Mouse (Mus musculus): ENCODE measurements around the gene S100a3. TPM values are rescaled to one million over a fixed set of nuclear protein-coding genes. Genes with fewer than 3 reads are reported as not detected.
A peak's percentile ranks its signal among the peaks of the same experiment; 100 is the strongest.

Gene S100a3
- polyA plus RNA-seq, 1 experiment from 2014 or later: not detected

DNA sequence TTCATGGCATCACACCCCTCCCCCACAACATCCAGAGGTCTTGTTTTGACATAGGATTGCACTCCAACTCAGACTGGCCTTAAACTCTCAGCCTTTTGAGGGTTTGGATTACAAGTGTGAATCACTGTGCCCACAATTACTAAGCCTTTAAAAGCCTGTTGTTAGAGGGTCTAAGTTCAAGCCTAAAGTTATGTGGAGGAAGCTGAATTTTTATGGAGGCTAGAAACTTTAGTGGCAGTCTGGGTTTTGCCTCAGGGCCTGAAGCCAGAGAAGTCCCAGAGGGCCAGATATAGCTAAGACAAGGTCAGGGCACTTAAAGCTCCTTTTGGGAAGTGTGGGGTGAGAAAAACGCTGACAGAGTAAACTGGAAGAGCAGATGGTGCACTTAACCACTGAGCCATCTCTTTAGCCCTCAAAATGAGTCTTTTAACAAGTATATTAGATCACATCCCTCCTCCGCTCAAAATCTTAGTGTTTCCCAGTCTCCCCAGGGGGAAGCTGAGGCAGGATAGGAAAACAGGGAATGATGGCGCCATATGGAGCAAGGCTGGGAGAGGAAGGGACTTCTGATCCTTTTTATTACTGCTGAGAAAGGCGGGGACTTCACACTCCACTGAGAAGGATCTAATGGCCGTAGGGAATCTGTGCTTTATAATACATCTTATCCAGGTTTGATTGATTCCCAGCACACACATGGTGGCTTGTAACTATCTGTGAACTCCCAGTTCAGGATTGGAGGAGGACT lies 10.5 kb upstream of the S100a3 start:
- H3K36me3 ChIP-seq (ENCODE audit: control insufficient read depth, insufficient read depth, low read length): no peaks in the 10 kb centered on the region
- WGBS: 44% methylated on average over 5 of the region's 5 CpGs
- H3K9me3 ChIP-seq (ENCODE audit: control insufficient read depth, low read length): no peaks in the 10 kb centered on the region
- no peak overlapping the region for H3K9ac ChIP-seq (ENCODE audit: low read length)
- no peaks in the 10 kb centered on the region for H3K27me3 ChIP-seq (ENCODE audit: control insufficient read depth, insufficient read depth, low read length)
- DNase-seq (ENCODE audit: low spot score) (no peak), ATAC-seq (ENCODE audit: insufficient read depth, low FRiP score, low TSS enrichment) (no peak)
- H3K4me1 ChIP-seq (ENCODE audit: control insufficient read depth, insufficient read depth, low read length): no peaks in the 10 kb centered on the region
- no peak overlapping the region for H3K27ac ChIP-seq (ENCODE audit: low read depth, low read length)
- no peak overlapping the region for H3K4me3 ChIP-seq (ENCODE audit: low read depth, low read length)
- H3K4me2 ChIP-seq (ENCODE audit: low read depth): no peak overlapping the region

DNA sequence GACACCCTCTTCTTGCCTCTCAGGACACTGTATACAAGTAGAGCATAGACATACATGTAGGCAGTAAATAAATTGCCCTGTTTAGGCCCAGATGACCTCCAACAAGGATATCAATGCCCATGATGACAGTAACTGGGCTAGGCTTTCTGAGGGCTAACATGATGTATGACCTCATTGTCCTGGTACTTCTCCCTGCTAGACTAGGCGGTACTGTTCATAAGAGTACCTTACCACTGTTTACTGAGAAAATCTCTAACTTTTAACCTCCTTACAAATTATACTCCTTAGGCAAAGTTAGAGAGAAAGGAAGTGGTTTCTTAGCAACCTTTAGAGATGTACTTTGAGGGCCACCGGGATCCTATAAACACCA lies 10.0 kb upstream of the S100a3 start:
- no peaks in the 10 kb centered on the region for H3K36me3 ChIP-seq (ENCODE audit: control insufficient read depth, insufficient read depth, low read length)
- H3K27ac ChIP-seq (ENCODE audit: low read depth, low read length): no peak overlapping the region
- H3K4me1 ChIP-seq (ENCODE audit: control insufficient read depth, insufficient read depth, low read length): no peaks in the 10 kb centered on the region
- 92% methylated on average over 2 of the region's 2 CpGs for WGBS
- H3K27me3 ChIP-seq (ENCODE audit: control insufficient read depth, insufficient read depth, low read length): no peaks in the 10 kb centered on the region
- H3K9me3 ChIP-seq (ENCODE audit: control insufficient read depth, low read length): no peaks in the 10 kb centered on the region
- no peak overlapping the region for H3K4me2 ChIP-seq (ENCODE audit: low read depth)
- ATAC-seq (ENCODE audit: insufficient read depth, low FRiP score, low TSS enrichment) (no peak), DNase-seq (ENCODE audit: low spot score) (no peak)
- H3K4me3 ChIP-seq (ENCODE audit: low read depth, low read length): no peak overlapping the region
- no peak overlapping the region for H3K9ac ChIP-seq (ENCODE audit: low read length)

DNA sequence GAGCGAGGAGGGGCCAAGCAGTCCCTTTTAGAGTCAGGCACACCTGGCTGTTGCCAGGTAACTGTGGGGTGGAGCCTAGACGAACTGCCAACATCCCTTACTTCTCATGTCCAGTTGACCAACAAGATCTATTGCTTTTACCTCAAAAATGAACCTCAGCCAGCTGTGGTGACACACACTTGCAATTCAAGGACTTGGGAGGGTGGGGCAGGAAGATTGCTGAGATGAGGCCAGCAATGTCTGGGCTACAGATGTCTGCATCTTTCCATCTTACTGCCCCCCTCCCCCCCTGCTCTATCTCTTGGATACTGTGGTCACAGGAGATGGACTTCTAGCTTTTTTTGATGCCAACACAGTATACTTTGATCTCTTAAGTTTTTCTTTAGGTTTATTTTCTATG lies 8.1 kb upstream of the S100a3 start:
- DNase-seq (ENCODE audit: low spot score) (no peak), ATAC-seq (ENCODE audit: insufficient read depth, low FRiP score, low TSS enrichment) (no peak)
- no peak overlapping the region for H3K27ac ChIP-seq (ENCODE audit: low read depth, low read length)
- no peaks in the 10 kb centered on the region for H3K36me3 ChIP-seq (ENCODE audit: control insufficient read depth, insufficient read depth, low read length)
- no peak overlapping the region for H3K4me3 ChIP-seq (ENCODE audit: low read depth, low read length)
- WGBS: 83% methylated on average over 2 of the region's 2 CpGs
- H3K4me1 ChIP-seq (ENCODE audit: control insufficient read depth, insufficient read depth, low read length): no peaks in the 10 kb centered on the region
- H3K9ac ChIP-seq (ENCODE audit: low read length): no peak overlapping the region
- no peaks in the 10 kb centered on the region for H3K27me3 ChIP-seq (ENCODE audit: control insufficient read depth, insufficient read depth, low read length)
- H3K9me3 ChIP-seq (ENCODE audit: control insufficient read depth, low read length): no peaks in the 10 kb centered on the region
- no peak overlapping the region for H3K4me2 ChIP-seq (ENCODE audit: low read depth)

DNA sequence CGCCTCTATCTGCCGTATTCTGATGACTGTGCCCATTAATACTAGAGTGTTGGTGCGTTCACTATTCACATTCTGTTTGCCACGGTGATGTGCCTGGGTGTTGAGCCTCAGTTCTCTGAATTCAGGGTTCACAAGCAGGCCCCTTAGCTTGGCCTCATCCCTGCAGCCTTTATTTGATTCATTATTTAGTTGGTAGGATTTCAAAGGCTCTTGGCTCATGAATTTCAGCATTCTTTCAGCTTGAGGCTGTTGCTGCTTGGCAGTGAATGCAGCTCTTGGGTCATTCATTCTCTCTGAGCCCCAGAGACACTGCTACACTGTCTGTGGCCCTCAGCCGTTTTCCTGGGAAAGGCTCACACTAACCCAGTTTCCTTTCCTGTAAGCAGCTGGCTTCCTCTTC lies 4.4 kb upstream of the S100a3 start:
- DNase-seq (ENCODE audit: low spot score) (peak; percentile 15), ATAC-seq (ENCODE audit: insufficient read depth, low FRiP score, low TSS enrichment) (no peak)
- no peaks in the 10 kb centered on the region for H3K9me3 ChIP-seq (ENCODE audit: control insufficient read depth, low read length)
- H3K4me2 ChIP-seq (ENCODE audit: low read depth): no peak overlapping the region
- H3K27me3 ChIP-seq (ENCODE audit: control insufficient read depth, insufficient read depth, low read length): no peaks in the 10 kb centered on the region
- H3K36me3 ChIP-seq (ENCODE audit: control insufficient read depth, insufficient read depth, low read length): no peaks in the 10 kb centered on the region
- H3K4me3 ChIP-seq (ENCODE audit: low read depth, low read length): no peak overlapping the region
- H3K9ac ChIP-seq (ENCODE audit: low read length): no peak overlapping the region
- H3K27ac ChIP-seq (ENCODE audit: low read depth, low read length): no peak overlapping the region
- WGBS: 58% methylated on average over 5 of the region's 5 CpGs
- H3K4me1 ChIP-seq (ENCODE audit: control insufficient read depth, insufficient read depth, low read length): no peaks in the 10 kb centered on the region

DNA sequence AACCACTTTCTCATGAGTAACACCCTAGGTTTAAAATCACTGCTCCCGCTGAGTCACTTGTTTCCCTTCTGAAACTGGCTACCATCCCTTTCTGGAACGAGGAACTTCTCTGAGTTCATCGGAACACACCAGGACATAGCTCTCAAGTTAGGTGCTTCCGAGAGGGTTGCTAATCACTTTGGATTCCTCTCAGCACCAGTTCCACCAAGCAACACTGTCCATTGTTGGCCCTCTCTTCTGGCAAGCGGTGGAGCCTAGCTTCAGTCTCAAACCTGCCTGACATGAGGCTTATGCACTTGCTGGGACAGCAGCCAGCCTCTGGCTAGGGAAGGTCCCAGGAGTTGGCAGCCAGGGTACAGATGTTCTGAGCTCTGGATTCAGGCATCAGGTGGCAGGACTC lies 14.3 kb downstream of the S100a3 start:
- no peaks in the 10 kb centered on the region for H3K4me1 ChIP-seq (ENCODE audit: control insufficient read depth, insufficient read depth, low read length)
- no peak overlapping the region for H3K9ac ChIP-seq (ENCODE audit: low read length)
- H3K9me3 ChIP-seq (ENCODE audit: control insufficient read depth, low read length): no peaks in the 10 kb centered on the region
- DNase-seq (ENCODE audit: low spot score): no peak
- 90% methylated on average over 5 of the region's 5 CpGs for WGBS
- no peaks in the 10 kb centered on the region for H3K36me3 ChIP-seq (ENCODE audit: control insufficient read depth, insufficient read depth, low read length)
- no peak overlapping the region for H3K4me2 ChIP-seq (ENCODE audit: low read depth)
- no peak for ATAC-seq (ENCODE audit: insufficient read depth, low FRiP score, low TSS enrichment)
- no peak overlapping the region for H3K27ac ChIP-seq (ENCODE audit: low read depth, low read length)
- no peaks in the 10 kb centered on the region for H3K27me3 ChIP-seq (ENCODE audit: control insufficient read depth, insufficient read depth, low read length)
- no peak overlapping the region for H3K4me3 ChIP-seq (ENCODE audit: low read depth, low read length)

DNA sequence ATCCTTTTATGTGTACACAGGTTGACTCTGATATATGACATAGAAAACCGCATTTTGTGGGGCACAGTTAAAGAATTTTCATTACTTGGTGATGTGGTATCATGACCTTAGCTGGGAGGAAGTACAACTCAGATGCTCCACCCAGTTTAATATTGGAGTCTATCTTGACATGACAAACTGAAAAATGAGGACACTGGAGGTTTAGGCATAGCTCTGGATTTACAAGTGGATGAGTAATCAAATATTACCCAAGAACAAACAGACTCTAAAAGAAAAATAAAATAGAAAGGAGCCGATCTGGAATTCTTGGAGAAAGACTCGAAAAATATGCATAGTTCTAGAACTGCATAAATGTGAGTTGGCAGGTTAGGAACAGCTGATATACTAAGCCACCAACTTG lies 14.9 kb downstream of the S100a3 start:
- 86% methylated on average over 3 of the region's 3 CpGs for WGBS
- H3K9me3 ChIP-seq (ENCODE audit: control insufficient read depth, low read length): no peaks in the 10 kb centered on the region
- H3K36me3 ChIP-seq (ENCODE audit: control insufficient read depth, insufficient read depth, low read length): no peaks in the 10 kb centered on the region
- no peak for DNase-seq (ENCODE audit: low spot score)
- no peak overlapping the region for H3K4me3 ChIP-seq (ENCODE audit: low read depth, low read length)
- no peaks in the 10 kb centered on the region for H3K27me3 ChIP-seq (ENCODE audit: control insufficient read depth, insufficient read depth, low read length)
- no peak for ATAC-seq (ENCODE audit: insufficient read depth, low FRiP score, low TSS enrichment)
- no peak overlapping the region for H3K4me2 ChIP-seq (ENCODE audit: low read depth)
- H3K27ac ChIP-seq (ENCODE audit: low read depth, low read length): no peak overlapping the region
- no peak overlapping the region for H3K9ac ChIP-seq (ENCODE audit: low read length)
- H3K4me1 ChIP-seq (ENCODE audit: control insufficient read depth, insufficient read depth, low read length): no peaks in the 10 kb centered on the region

DNA sequence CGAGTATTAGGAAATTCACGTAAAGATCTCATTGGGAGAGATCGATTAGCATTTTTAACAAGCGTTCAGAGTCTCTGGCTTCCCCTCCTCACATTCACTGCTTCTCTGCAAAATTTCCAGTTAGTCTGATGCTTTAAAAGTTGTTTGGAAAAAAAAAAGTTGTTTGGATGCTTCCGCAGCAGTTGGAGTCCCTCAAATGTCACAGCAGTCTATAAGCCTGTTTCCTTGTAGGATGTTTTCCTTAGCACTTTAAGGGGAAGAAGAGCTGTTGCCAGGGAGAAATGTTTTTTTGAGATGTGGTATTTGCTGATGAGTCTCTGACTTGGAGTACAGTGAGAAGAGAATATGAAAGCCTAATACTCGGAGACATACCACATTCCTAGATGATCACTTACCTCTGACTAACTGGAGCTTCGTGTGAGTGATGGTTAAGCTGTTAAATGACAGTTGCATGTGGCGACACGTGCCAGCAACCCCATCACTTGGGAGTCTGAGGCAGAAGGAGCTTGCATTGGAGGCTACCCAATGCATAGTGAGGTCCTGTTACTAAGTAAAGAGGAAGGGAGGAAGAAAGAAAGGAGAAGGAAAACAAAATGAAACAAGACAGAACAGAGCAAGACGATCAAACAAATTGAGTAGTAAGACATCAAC lies 16.1 kb downstream of the S100a3 start:
- H3K9me3 ChIP-seq (ENCODE audit: control insufficient read depth, low read length): no peaks in the 10 kb centered on the region
- no peak for DNase-seq (ENCODE audit: low spot score)
- H3K36me3 ChIP-seq (ENCODE audit: control insufficient read depth, insufficient read depth, low read length): no peaks in the 10 kb centered on the region
- WGBS: 79% methylated on average over 10 of the region's 10 CpGs
- no peak overlapping the region for H3K27ac ChIP-seq (ENCODE audit: low read depth, low read length)
- no peak for ATAC-seq (ENCODE audit: insufficient read depth, low FRiP score, low TSS enrichment)
- no peaks in the 10 kb centered on the region for H3K4me1 ChIP-seq (ENCODE audit: control insufficient read depth, insufficient read depth, low read length)
- no peak overlapping the region for H3K4me3 ChIP-seq (ENCODE audit: low read depth, low read length)
- H3K9ac ChIP-seq (ENCODE audit: low read length): no peak overlapping the region
- H3K4me2 ChIP-seq (ENCODE audit: low read depth): no peak overlapping the region
- no peaks in the 10 kb centered on the region for H3K27me3 ChIP-seq (ENCODE audit: control insufficient read depth, insufficient read depth, low read length)

DNA sequence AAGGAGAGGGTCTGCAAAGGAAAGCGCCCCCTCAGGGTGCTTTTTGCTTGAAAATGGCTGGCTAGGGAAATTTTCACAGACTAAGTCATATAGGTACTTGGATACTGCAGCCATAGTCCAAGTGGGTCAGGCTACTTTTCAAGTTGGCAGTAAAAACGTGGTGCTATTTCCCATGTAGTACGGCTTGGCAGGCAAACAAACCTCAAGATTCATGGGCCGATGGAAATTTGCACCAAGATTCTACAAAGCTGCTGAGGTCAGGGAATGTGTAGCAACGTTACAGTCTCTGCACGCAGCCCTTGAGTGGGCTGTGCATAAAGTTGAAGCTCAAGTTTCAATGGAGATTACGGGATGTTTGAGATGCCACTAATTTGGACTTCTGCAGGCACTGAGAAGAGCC lies 19.1 kb downstream of the S100a3 start:
- Histone ChIP-seq H3K4me2 (ENCODE audit: low read depth) (no peak overlapping the region), H3K36me3 (ENCODE audit: control insufficient read depth, insufficient read depth, low read length) (no peaks in the 10 kb centered on the region), H3K9ac (ENCODE audit: low read length) (no peak overlapping the region), H3K4me3 (ENCODE audit: low read depth, low read length) (no peak overlapping the region), H3K27me3 (ENCODE audit: control insufficient read depth, insufficient read depth, low read length) (no peaks in the 10 kb centered on the region), H3K27ac (ENCODE audit: low read depth, low read length) (no peak overlapping the region), H3K4me1 (ENCODE audit: control insufficient read depth, insufficient read depth, low read length) (no peaks in the 10 kb centered on the region), H3K9me3 (ENCODE audit: control insufficient read depth, low read length) (no peaks in the 10 kb centered on the region)
- DNase-seq (ENCODE audit: low spot score): no peak
- ATAC-seq (ENCODE audit: insufficient read depth, low FRiP score, low TSS enrichment): no peak
- WGBS: 78% methylated on average over 7 of the region's 7 CpGs

DNA sequence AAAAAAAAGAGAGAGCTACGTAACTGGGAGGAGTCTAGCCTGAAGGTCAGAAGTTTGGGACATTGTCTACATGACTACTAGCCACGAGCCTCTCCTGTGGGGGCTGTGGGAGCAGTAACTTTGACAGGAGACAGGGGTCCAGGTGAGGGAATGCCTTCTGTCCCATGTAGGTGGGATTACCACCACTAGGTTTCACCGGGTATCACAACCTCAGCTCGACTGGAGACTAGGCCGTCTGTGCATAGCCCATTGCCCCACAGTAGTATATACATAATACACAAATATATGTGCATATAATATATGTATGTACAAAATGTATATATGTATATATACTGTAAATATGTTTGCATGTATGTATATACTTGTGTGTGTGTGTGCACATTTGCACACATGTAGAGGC lies 20.8 kb downstream of the S100a3 start:
- 92% methylated on average over 5 of the region's 5 CpGs for WGBS
- no peak for DNase-seq (ENCODE audit: low spot score)

More for the DNA sequence above, 20.8 kb downstream of the S100a3 start:
- H3K4me2 ChIP-seq (ENCODE audit: low read depth): no peak overlapping the region
- no peaks in the 10 kb centered on the region for H3K4me1 ChIP-seq (ENCODE audit: control insufficient read depth, insufficient read depth, low read length)
- no peak overlapping the region for H3K27ac ChIP-seq (ENCODE audit: low read depth, low read length)
- H3K4me3 ChIP-seq (ENCODE audit: low read depth, low read length): no peak overlapping the region
- H3K27me3 ChIP-seq (ENCODE audit: control insufficient read depth, insufficient read depth, low read length): no peaks in the 10 kb centered on the region
- H3K9me3 ChIP-seq (ENCODE audit: control insufficient read depth, low read length): no peaks in the 10 kb centered on the region
- H3K36me3 ChIP-seq (ENCODE audit: control insufficient read depth, insufficient read depth, low read length): no peaks in the 10 kb centered on the region
- no peak overlapping the region for H3K9ac ChIP-seq (ENCODE audit: low read length)
- no peak for ATAC-seq (ENCODE audit: insufficient read depth, low FRiP score, low TSS enrichment)

All from neural tube, embryonic 11.5 days (tissue).